Mouse (Mus musculus) small intestine, adult 2 months (tissue): ENCODE results near the gene Ager.

ENCODE experiments used
- CTCF ChIP-seq: fragments of 200-500 bp; IDR thresholded peaks from 2 replicates; pipeline ENCODE4 v1.5.1; 2012; ENCODE audit warnings: low read depth, mild to moderate bottlenecking, control low read depth, inconsistent platforms, low read length, moderate library complexity, mixed read lengths; ENCODE audit not compliant: insufficient replicate concordance, insufficient read length; ENCODE audit errors: extremely low read depth
- POLR2A ChIP-seq: fragments of 200-500 bp; IDR thresholded peaks from 2 replicates; pipeline ENCODE4 v1.6.1; 2012; ENCODE audit warnings: low read depth, mild to moderate bottlenecking, control low read depth, inconsistent platforms, low read length, moderate library complexity

DNA sequence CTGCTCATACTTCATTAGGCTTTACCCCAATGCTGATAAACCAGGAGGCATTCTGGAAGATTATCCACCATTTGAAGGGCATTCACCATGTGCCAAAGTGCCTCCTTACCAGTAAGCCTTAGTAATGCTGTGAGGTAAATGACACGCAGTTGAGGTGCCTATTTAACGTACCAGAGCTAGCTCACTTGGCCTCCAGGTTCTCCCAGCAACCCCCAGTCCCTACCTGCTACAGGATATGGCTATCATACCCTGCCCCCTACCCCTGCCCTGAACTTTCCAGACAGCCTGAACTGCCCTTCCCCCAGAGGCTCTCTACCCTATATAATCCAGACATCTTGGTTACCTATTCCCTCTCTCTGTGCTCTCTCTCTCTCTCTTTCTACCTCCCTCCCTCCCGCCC lies 8.9 kb upstream of the Ager start:
- TF ChIP-seq POLR2A (no peak), CTCF (no peak)
